Mouse (Mus musculus) myocyte (in vitro differentiated cells): ENCODE data around the gene A26c2. TPM values are rescaled to one million over a fixed set of nuclear protein-coding genes. Genes with fewer than 3 reads are reported as not detected.

Source experiments
- H3K27me3 ChIP-seq: one replicate; pipeline ENCODE4 v1.6.1; 2011; ENCODE audit not compliant: control insufficient read depth, insufficient read depth, insufficient read length
- H3K36me3 ChIP-seq: one replicate; pipeline ENCODE4 v1.6.1; 2011; ENCODE audit not compliant: control insufficient read depth, insufficient read depth
- H3K4me2 ChIP-seq: one replicate; pipeline ENCODE4 v1.6.1; 2011; ENCODE audit warnings: low read depth, control low read depth
- H3K4me3 ChIP-seq: one replicate; pipeline ENCODE4 v1.5.1; 2011; ENCODE audit warnings: mild to moderate bottlenecking, control low read depth, moderate library complexity
- H3K79me2 ChIP-seq: one replicate; pipeline ENCODE4 v1.6.1; 2011; ENCODE audit not compliant: control insufficient read depth, insufficient read depth
- H3ac ChIP-seq: one replicate; pipeline ENCODE4 v1.6.1; 2011; ENCODE audit not compliant: control insufficient read depth, insufficient read length
- CEBPB ChIP-seq: IDR thresholded peaks from 2 replicates; pipeline ENCODE4 v1.6.1; 2011; ENCODE audit warnings: mild to moderate bottlenecking, moderate library complexity; ENCODE audit not compliant: poor library complexity, insufficient read depth, severe bottlenecking
- E2F4 ChIP-seq: IDR thresholded peaks from one replicate; pipeline ENCODE4 v1.6.1; 2011; ENCODE audit warnings: mild to moderate bottlenecking, control low read depth, moderate library complexity; ENCODE audit not compliant: insufficient read depth
- MAX ChIP-seq: IDR thresholded peaks from one replicate; pipeline ENCODE4 v1.6.1; 2011; ENCODE audit warnings: low read depth, mild to moderate bottlenecking, control low read depth
- MYOD1 ChIP-seq, 3 experiments: IDR thresholded peaks; one replicate each; pipeline ENCODE4 v1.6.1; 2011; ENCODE audit warnings: control low read depth in 2 of 3, low read depth in 2 of 3, mild to moderate bottlenecking in 2 of 3, moderate library complexity in 1 of 3; ENCODE audit not compliant: insufficient read length in 2 of 3, control insufficient read depth in 1 of 3
- MYOG ChIP-seq, 3 experiments: IDR thresholded peaks; one replicate each; pipeline ENCODE4 v1.6.1; 2011; ENCODE audit warnings: control low read depth in 2 of 3, low read depth in 2 of 3, mild to moderate bottlenecking in 2 of 3; ENCODE audit not compliant: insufficient read length in 2 of 3, control insufficient read depth in 1 of 3, insufficient read depth in 1 of 3
- POLR2A ChIP-seq: IDR thresholded peaks from one replicate; pipeline ENCODE4 v1.6.1; 2011; ENCODE audit warnings: low read depth, mild to moderate bottlenecking, control low read depth, moderate library complexity; ENCODE audit not compliant: insufficient read length
- POLR2AphosphoS2 ChIP-seq: IDR thresholded peaks from one replicate; pipeline ENCODE4 v1.6.1; 2011; ENCODE audit warnings: low read depth, control low read depth; ENCODE audit not compliant: insufficient read length
- REST ChIP-seq: IDR thresholded peaks from one replicate; pipeline ENCODE4 v1.6.1; 2011; ENCODE audit warnings: mild to moderate bottlenecking, control low read depth, moderate library complexity; ENCODE audit not compliant: insufficient read depth, insufficient read length
- SRF ChIP-seq: IDR thresholded peaks from one replicate; pipeline ENCODE4 v1.6.1; 2011; ENCODE audit warnings: low read depth; ENCODE audit not compliant: control insufficient read depth, insufficient read length
- TCF12 ChIP-seq: IDR thresholded peaks from one replicate; pipeline ENCODE4 v1.6.1; 2011; ENCODE audit warnings: mild to moderate bottlenecking, control low read depth; ENCODE audit not compliant: poor library complexity, insufficient read depth, severe bottlenecking
- TCF3 ChIP-seq: IDR thresholded peaks from one replicate; pipeline ENCODE4 v1.6.1; 2011; ENCODE audit warnings: low read depth, control low read depth; ENCODE audit not compliant: insufficient read length
- USF1 ChIP-seq: IDR thresholded peaks from one replicate; pipeline ENCODE4 v1.6.1; 2011; ENCODE audit warnings: low read depth, mild to moderate bottlenecking, control low read depth, moderate library complexity
- polyA plus RNA-seq: library from polyadenylated mRNA; unstranded; fragments of >200 nt; fragmentation: generic; extraction: Trizol; gene quantifications from one replicate; pipeline ENCODE4 v1.2.1, GENCODE M21; 2012; ENCODE audit warnings: missing spikeins

The A26c2 gene
- polyA plus RNA-seq: not detected

GRCm38 (mm10) chr7:62823573-62823972 is at the start of gene A26c2:
Gene A26c2, minus strand, starts transcription at chr7:62823673.
- Histone ChIP-seq H3K27me3 (no peaks in the 10 kb centered on the region), H3K4me2 (no peak within 1 kb of the TSS), H3K4me3 (no peak within 1 kb of the TSS), H3K36me3 (no peaks in the 10 kb centered on the region), H3K79me2 (no peaks in the 10 kb centered on the region), H3ac (no peak within 1 kb of the TSS)
- TF ChIP-seq MYOG (IDR thresholded peaks at IDR 0.05; ENCODE audit: control insufficient read depth in 1 of 3, insufficient read depth in 1 of 3, insufficient read length in 2 of 3, low read depth in 2 of 3): no peak
- no peak for TF ChIP-seq MYOD1 (IDR thresholded peaks at IDR 0.05; ENCODE audit: control insufficient read depth in 1 of 3, insufficient read length in 2 of 3, low read depth in 2 of 3)
- no peak for TF ChIP-seq POLR2AphosphoS2
- TF ChIP-seq USF1: no peak
- TF ChIP-seq POLR2A: no peak
- TF ChIP-seq E2F4: no peak
- no peak for TF ChIP-seq TCF12
- TF ChIP-seq CEBPB: no peak
- no peak for TF ChIP-seq SRF
- TF ChIP-seq TCF3: no peak
- TF ChIP-seq MAX: no peak
- TF ChIP-seq REST: no peak

- Histone ChIP-seq H3ac (no peak overlapping the region), H3K27me3 (no peaks in the 10 kb centered on the region), H3K79me2 (no peaks in the 10 kb centered on the region), H3K36me3 (no peaks in the 10 kb centered on the region), H3K4me2 (no peak overlapping the region), H3K4me3 (no peak overlapping the region)
- TF ChIP-seq TCF12 (no peak), E2F4 (no peak), MYOG (IDR thresholded peaks at IDR 0.05; ENCODE audit: control insufficient read depth in 1 of 3, insufficient read depth in 1 of 3, insufficient read length in 2 of 3, low read depth in 2 of 3) (no peak), MAX (no peak), MYOD1 (IDR thresholded peaks at IDR 0.05; ENCODE audit: control insufficient read depth in 1 of 3, insufficient read length in 2 of 3, low read depth in 2 of 3) (no peak), REST (no peak), SRF (no peak), TCF3 (no peak), POLR2A (no peak), POLR2AphosphoS2 (no peak)
Observed at GRCm38 (mm10) chr7:62851471-62851870, 28.0 kb upstream of the A26c2 start.
